Mouse (Mus musculus): ENCODE results near the gene Opcml.

The Opcml gene

GRCm38 (mm10) chr9:28251341-28251740, 460.8 kb downstream of the Opcml start:
- DNase-seq (ENCODE audit: low spot score in 2 of 2), result no peak

GRCm38 (mm10) chr9:28255128-28255904, 464.7 kb downstream of the Opcml start:
- DNase-seq (ENCODE audit: low spot score in 2 of 2), result no peak

- no peak for DNase-seq (ENCODE audit: low spot score in 2 of 2)
Observed at GRCm38 (mm10) chr9:28255905-28256268, 465.3 kb downstream of the Opcml start.

GRCm38 (mm10) chr9:28261078-28261753, 470.6 kb downstream of the Opcml start:
- peak; percentile 42 to 44 for DNase-seq (ENCODE audit: low spot score in 2 of 2)

- no peak for DNase-seq (ENCODE audit: low spot score in 2 of 2)
Observed at GRCm38 (mm10) chr9:28262021-28262420, 471.4 kb downstream of the Opcml start.

- no peak for DNase-seq (ENCODE audit: low spot score in 2 of 2)
Observed at GRCm38 (mm10) chr9:28262896-28263295, 472.3 kb downstream of the Opcml start.

GRCm38 (mm10) chr9:28264761-28265160, 474.2 kb downstream of the Opcml start:
- DNase-seq (ENCODE audit: low spot score in 2 of 2), result no peak

GRCm38 (mm10) chr9:28273816-28274215, 483.2 kb downstream of the Opcml start:
- DNase-seq (ENCODE audit: low spot score in 2 of 2), result no peak

- no peak for DNase-seq (ENCODE audit: low spot score in 2 of 2)
Observed at GRCm38 (mm10) chr9:28278555-28278954, 488.0 kb downstream of the Opcml start.

- DNase-seq (ENCODE audit: low spot score in 2 of 2), result no peak
Observed at GRCm38 (mm10) chr9:28281025-28281424, 490.4 kb downstream of the Opcml start.

GRCm38 (mm10) chr9:28281571-28281970, 491.0 kb downstream of the Opcml start:
- no peak for DNase-seq (ENCODE audit: low spot score in 2 of 2)

- DNase-seq (ENCODE audit: low spot score in 2 of 2), result no peak
Observed at GRCm38 (mm10) chr9:28285016-28285415, 494.4 kb downstream of the Opcml start.

- no peak for DNase-seq (ENCODE audit: low spot score in 2 of 2)
Observed at GRCm38 (mm10) chr9:28286384-28286783, 495.8 kb downstream of the Opcml start.

- DNase-seq (ENCODE audit: low spot score in 2 of 2), result no peak
Observed at GRCm38 (mm10) chr9:28287485-28287884, 496.9 kb downstream of the Opcml start.

- DNase-seq (ENCODE audit: low spot score in 2 of 2), result peak in 1 of 2 experiments; percentile 8
Observed at GRCm38 (mm10) chr9:28289696-28290330, 499.2 kb downstream of the Opcml start.

- DNase-seq (ENCODE audit: low spot score in 2 of 2), result no peak
Observed at GRCm38 (mm10) chr9:28303659-28304058, 513.1 kb downstream of the Opcml start.

- DNase-seq (ENCODE audit: low spot score in 2 of 2), result no peak
Observed at GRCm38 (mm10) chr9:28306364-28307121, 516.0 kb downstream of the Opcml start.

GRCm38 (mm10) chr9:28307122-28307430, 516.5 kb downstream of the Opcml start:
- DNase-seq (ENCODE audit: low spot score in 2 of 2), result no peak

GRCm38 (mm10) chr9:28307481-28308050, 517.0 kb downstream of the Opcml start:
- no peak for DNase-seq (ENCODE audit: low spot score in 2 of 2)

- no peak for DNase-seq (ENCODE audit: low spot score in 2 of 2)
Observed at GRCm38 (mm10) chr9:28317881-28318280, 527.3 kb downstream of the Opcml start.

- DNase-seq (ENCODE audit: low spot score in 2 of 2), result no peak
Observed at GRCm38 (mm10) chr9:28319021-28319755, 528.6 kb downstream of the Opcml start.
